Mouse (Mus musculus) cerebellum, postnatal 4 days (tissue): Measurements from ENCODE around the gene Mogs.

Experiments
- DNase-seq, 2 experiments: peaks; one replicate each; pipeline ENCODE4 v3.0.0; 2022; ENCODE audit warnings: low spot score in 2 of 2, mixed read lengths in 1 of 2

Mogs gene

DNA sequence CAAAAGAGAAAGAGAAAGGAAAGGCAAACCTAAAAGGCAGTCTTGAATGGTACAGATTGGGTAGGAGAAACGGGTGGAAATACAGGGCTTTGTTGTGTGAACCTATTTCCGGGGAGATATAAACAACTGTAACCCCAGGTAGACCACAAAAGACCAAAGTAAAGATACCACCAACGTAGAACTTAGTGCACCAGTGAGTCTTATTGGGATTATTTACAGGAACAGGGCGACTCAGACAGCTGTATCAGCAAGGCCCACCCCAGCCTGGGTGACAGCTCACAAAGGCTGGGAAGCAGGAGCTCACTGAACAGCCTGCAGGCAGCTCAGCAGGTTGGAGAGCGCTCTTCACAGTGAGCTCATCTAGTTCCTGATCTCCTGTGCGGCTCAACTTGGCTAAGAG, 19.3 kb upstream of the Mogs start:
- DNase-seq, result no peak

- DNase-seq, result no peak
Observed at GRCm38 (mm10) chr6:83098411-83098810, 16.9 kb upstream of the Mogs start.

DNA sequence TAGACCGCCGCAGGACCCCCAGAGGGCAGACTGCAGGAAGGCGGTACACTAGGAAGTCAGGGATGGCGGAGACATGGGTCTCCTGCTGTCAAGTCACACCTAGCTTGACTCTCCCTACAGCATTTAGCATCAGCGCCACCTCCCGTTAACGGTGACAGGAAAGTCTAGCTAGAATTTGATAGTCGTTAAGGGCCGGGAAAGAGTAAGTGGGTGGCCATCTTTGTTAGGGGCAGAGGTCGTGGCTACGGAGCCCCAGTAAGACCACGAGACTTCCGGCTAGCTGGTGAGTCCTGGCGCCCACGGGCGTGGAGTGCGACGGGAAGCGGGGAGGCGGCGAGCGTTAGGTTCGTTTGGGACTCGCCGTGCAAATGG, 14.0 kb upstream of the Mogs start, which contains the start of the genes Ccdc142 and Gm42688:
Gene Ccdc142, plus strand, starts transcription at position 286 of the 372 bp plus-strand sequence.
Gene Gm42688, plus strand, starts transcription at position 302 of the 372 bp plus-strand sequence.
- DNase-seq, result peak; percentile 70 to 84

- DNase-seq, result peak; percentile 27 to 63
Observed at GRCm38 (mm10) chr6:83101688-83102556, 13.4 kb upstream of the Mogs start.

DNA sequence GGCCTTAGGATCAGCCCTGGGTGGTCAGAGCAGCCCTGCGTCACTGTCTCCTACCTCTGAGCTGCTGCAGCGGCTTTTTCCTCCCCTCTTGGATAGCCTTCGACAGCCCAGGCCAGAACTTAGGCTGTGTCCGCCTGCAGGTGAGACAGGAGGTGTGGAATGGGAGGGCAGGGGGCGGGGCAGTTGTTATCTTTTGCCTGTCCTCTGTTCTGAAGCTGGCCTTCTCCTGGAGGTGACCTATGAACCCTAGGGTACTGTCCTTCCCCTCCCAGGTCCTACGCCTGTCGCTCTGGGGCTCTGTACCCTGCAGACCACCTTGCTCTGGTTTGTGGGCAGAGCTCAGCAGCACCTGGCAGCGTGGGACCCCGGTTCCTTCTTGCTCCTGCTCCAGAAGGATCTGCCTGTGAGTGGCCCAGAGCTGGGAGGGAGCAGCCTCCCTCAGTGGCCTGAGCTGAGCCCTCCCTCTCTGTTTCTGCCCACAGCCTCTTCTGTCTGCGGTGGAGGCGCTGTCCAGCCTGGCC, 12.1 kb upstream of the Mogs start:
- no peak for DNase-seq

DNA sequence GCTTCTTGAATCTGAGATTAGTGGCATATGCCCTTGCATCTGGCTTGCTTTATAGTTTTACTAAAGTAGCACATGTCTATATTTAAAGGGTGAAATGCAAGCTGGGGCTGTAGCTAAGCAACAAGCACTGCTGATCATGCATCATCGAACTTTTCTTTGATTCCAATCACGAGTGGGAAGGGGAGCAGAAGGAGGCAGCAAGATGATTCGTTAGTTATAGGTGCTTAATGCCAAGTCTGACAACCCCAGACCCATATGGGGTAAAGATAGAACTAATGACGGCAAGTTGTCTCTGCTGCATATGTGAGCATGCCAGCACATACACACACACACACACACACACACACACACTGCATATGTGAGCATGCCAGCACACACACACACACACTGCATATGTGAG, 11.1 kb upstream of the Mogs start:
- no peak for DNase-seq

DNA sequence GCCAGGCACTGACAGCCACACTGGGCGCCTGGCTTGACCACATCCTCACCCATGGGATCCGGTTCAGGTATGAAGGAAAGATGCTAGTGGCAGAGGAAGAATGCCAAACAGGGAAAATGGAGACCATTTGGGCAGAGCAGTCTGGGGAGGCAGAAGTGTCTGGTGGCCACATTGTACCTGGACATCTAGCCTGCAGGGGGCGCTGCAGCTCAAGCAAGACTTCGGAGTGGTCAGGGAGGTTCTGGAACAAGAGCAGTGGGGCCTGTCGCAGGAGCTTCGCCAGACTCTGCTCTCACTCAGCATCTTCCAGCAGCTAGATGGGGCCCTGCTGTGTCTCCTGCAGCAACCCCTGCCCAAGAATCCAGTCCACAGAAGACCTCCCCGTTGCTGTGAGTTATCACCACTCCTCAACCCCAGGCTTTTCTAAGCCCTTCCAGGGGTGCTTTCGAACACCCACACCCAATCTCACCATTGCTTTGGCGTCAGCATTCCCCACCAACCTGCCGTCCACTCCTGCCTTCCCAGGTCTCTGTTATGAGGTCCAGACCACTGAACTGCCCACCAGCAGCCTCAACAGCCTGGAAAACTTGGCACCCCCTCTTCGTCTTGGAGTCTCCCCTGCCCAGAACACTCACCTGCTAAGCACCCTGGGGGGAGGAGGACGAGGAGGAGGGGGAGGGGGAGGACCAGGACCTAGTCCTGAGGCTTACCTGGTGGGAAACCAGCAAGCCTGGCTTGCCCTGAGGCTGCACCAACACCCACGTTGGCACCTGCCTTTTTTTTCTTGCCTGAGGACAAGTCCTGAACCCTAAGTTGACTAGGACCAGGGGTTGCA, 7.5 kb upstream of the Mogs start:
- DNase-seq, result peak; percentile 73 to 83

DNA sequence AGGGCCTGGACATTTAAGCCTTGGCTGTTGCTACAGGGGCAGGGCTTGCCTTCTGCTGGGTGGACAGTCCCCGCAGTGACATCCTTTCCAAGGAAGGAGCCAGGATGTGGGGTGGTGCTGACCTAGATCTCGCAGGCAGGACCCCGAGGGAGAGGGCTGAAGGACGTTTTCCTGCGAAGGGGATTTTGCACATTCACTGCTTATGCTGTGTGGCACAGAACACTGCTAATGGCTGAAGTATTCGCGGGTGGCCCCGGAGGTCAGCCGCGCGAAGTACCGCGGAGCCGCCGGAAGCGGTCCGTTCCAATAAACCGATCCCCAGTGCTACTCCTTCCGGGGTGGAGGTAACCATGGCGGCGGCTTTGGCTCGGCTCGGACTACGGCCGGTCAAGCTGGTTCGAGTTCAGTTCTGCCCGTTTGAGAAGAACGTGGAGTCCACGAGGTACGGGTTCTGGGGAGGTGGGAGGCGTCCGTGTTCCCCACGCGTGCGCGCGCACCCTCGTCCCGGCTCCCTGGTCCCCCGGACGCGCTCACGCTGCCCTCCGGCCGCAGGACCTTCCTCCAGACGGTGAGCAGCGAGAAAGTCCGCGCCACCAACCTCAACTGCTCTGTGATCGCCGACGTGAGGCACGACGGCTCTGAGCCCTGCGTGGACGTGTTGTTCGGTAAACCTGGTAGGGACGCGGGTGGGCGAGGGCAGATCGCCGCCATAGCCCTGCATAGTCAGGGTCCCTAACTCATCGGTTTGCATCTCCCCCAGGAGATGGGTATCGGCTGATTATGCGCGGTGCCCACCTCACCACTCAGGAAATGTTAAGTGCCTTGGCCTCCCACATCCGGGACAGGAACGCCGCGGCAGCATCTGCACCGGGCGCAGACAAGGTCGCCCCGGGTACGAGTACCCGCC, 6.3 kb upstream of the Mogs start, which contains the start of gene Mrpl53:
Gene Mrpl53, plus strand, starts transcription at position 279 of the 907 bp plus-strand sequence.
- peak; percentile 75 to 84 for DNase-seq

GRCm38 (mm10) chr6:83111510-83112136, 3.7 kb upstream of the Mogs start:
- no peak for DNase-seq

- no peak for DNase-seq
Observed at GRCm38 (mm10) chr6:83115682-83116372, 531 bp downstream of the Mogs start.

GRCm38 (mm10) chr6:83116373-83117164, 1.3 kb downstream of the Mogs start:
- DNase-seq, result no peak

DNA sequence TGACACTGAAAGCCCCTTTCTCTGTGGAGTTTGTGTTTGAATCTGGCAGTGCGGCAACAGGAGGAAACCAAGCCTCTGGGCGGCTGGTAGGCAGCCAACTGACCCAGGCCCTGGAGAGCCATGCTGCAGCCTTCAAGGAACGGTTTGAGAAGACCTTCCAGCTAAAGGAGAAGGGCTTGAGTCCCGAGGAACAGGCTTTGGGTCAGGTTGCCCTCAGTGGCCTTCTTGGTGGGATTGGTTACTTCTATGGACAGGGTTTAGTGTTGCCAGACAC, 1.8 kb downstream of the Mogs start:
- no peak for DNase-seq

- no peak for DNase-seq
Observed at GRCm38 (mm10) chr6:83117616-83118015, 2.3 kb downstream of the Mogs start.

DNA sequence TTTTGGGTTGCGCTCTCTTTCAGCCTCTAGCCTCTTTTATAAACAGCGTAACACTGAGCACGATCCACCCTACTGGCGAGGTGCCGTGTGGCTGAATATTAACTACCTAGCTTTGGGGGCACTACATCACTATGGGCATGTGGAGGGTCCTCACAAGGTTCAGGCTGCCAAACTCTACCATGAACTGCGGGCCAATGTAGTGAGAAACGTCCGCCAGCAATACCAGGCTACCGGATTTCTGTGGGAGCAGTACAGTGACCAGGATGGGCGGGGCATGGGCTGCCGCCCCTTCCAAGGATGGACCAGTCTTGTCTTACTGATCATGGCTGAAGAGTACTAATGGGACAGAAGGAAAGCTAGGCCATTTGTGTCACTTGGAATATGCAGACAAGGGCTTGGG, 3.1 kb downstream of the Mogs start:
- DNase-seq, result no peak

- DNase-seq, result no peak
Observed at GRCm38 (mm10) chr6:83118825-83119733, 3.8 kb downstream of the Mogs start.

DNA sequence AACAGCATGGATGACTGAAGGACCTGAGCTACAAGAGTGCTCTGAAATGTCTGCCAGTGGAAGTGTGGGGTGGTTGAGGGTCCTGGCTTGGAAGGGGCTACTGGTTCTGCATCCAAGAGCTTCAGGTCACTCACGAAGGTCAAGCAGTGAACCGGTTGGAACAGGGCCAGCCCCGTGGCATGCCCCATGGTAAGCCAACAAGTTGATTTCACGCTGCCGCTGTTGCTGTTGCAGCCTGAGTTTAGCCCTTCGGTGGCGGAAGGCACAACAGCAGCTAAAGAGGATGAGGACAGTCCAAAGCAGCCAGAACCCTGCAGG, 4.4 kb downstream of the Mogs start:
- DNase-seq, result no peak

GRCm38 (mm10) chr6:83120930-83121862, 5.9 kb downstream of the Mogs start, which contains the start of gene Wbp1:
Gene Wbp1, minus strand, starts transcription at chr6:83121559.
- DNase-seq, result peak; percentile 72 to 89
